Mouse (Mus musculus): ENCODE results near the gene Nbea.

GRCm38 (mm10) chr3:55686993-55687392, 496.5 kb downstream of the Nbea start:
- no peak for TF ChIP-seq GATA1 (IDR thresholded peaks at IDR 0.05; ENCODE audit: low read length)
- no peak for TF ChIP-seq TAL1 (IDR thresholded peaks at IDR 0.05; ENCODE audit: low read length)

All from erythroblast, embryonic 14.5 days (primary cell).